Mouse (Mus musculus) heart, embryonic 14.5 days (tissue): Measurements from ENCODE around the gene Gm10354. TPM values are rescaled to one million over a fixed set of nuclear protein-coding genes. Genes with fewer than 3 reads are reported as not detected.
"Not testable (repeated sequence)": the region's sequence is repeated elsewhere in the genome, so short reads cannot be mapped to it uniquely, and the experiment has no call there.

Source experiments
- ATAC-seq: fragments of 200-750 bp; cut with Nextera tagmentation; 2 replicates; pipeline ENCODE4 v1.8.0; 2017; ENCODE audit warnings: low read depth, moderate TSS enrichment; ENCODE audit not compliant: insufficient number of reproducible peaks, insufficient read depth, low FRiP score
- H3K27ac ChIP-seq, 2 experiments: fragments of 200-500 bp in 1 of 2; fragments of 300-500 bp in 1 of 2; sonication (generic) in 1 of 2; replicated peaks in 1 of 2; 2 replicates each; pipeline ENCODE4 v1.5.1; 2012 to 2014; ENCODE audit warnings: low read depth in 2 of 2, low read length in 2 of 2, control low read depth in 1 of 2, mild to moderate bottlenecking in 1 of 2, mixed read lengths in 1 of 2; ENCODE audit not compliant: control insufficient read depth in 1 of 2, insufficient read depth in 1 of 2
- H3K27me3 ChIP-seq: fragments of 300-500 bp; sonication (generic); 2 replicates; pipeline ENCODE4 v1.6.1; 2014; ENCODE audit warnings: mild to moderate bottlenecking, low read length, control low read depth; ENCODE audit not compliant: control insufficient read depth, insufficient read depth
- H3K36me3 ChIP-seq: fragments of 300-500 bp; sonication (generic); 2 replicates; pipeline ENCODE4 v1.6.1; 2014; ENCODE audit warnings: mild to moderate bottlenecking, control low read depth, low read length, mixed read lengths; ENCODE audit not compliant: control insufficient read depth, insufficient read depth
- H3K4me1 ChIP-seq, 2 experiments: fragments of 200-500 bp in 1 of 2; fragments of 300-500 bp in 1 of 2; sonication (generic) in 1 of 2; 2 replicates each; pipeline ENCODE4 v1.6.1; 2012 to 2014; ENCODE audit warnings: low read length in 2 of 2, control low read depth in 1 of 2, mixed read lengths in 1 of 2; ENCODE audit not compliant: control insufficient read depth in 2 of 2, insufficient read depth in 2 of 2
- H3K4me2 ChIP-seq: fragments of 300-500 bp; sonication (generic); 2 replicates; pipeline ENCODE4 v1.6.1; 2014; ENCODE audit warnings: mild to moderate bottlenecking, low read length
- H3K4me3 ChIP-seq, 2 experiments: fragments of 200-500 bp in 1 of 2; fragments of 300-500 bp in 1 of 2; sonication (generic) in 1 of 2; 2 replicates each; pipeline ENCODE4 v1.5.1; 2012 to 2014; ENCODE audit warnings: low read length in 2 of 2, mild to moderate bottlenecking in 2 of 2, control low read depth in 1 of 2, low read depth in 1 of 2, moderate library complexity in 1 of 2; ENCODE audit not compliant: control insufficient read depth in 1 of 2, insufficient read depth in 1 of 2
- H3K9ac ChIP-seq: fragments of 300-500 bp; sonication (generic); 2 replicates; pipeline ENCODE4 v1.6.1; 2014; ENCODE audit warnings: mild to moderate bottlenecking, low read length
- H3K9me3 ChIP-seq: fragments of 300-500 bp; sonication (generic); 2 replicates; pipeline ENCODE4 v1.6.1; 2016; ENCODE audit warnings: low read length, control low read depth; ENCODE audit not compliant: control insufficient read depth
- WGBS: fragments of 180-500 bp; shearing (Covaris S2); extraction: QIAGEN DNeasy Blood & Tissue Kit; methylation state at CpG from one replicate; pipeline ENCODE4 v1.1.7; 2014; 5-methylcytosine and 5-hydroxymethylcytosine counted together
- polyA plus RNA-seq: library from polyadenylated mRNA; unstranded; fragments of >200 nt; fragmentation: Nextera tagmentation; extraction: Ambion mirVana; gene quantifications from 2 replicates; pipeline ENCODE4 v1.2.1, GENCODE M21; 2014

Gene Gm10354
- polyA plus RNA-seq, 1 experiment from 2014 or later, result not detected

DNA sequence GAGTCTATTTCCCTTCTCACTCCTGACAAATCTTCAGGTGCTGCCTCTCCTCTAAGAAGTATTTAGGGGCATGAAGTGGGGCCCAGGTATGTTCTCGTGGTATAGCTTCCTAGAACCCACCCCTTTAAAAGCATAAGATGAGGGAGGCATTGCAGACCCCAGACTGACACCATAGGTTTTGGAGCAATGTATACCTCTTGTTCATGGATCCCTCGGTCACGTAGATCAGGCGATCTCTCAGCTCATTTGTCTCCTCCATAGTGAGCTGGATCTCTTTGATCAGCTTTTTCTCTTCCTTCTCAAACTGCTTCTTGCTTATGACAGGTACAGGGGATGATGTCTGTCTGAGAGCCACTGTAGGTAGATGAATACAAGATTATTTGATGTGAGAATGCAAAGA, 1.4 kb downstream of the Gm10354 start:
- not testable (repeated sequence) for H3K4me2 ChIP-seq, H3K9ac ChIP-seq, ATAC-seq, H3K4me1 ChIP-seq, H3K4me3 ChIP-seq, H3K9me3 ChIP-seq, H3K27ac ChIP-seq, H3K36me3 ChIP-seq, H3K27me3 ChIP-seq
- 75% methylated on average over 4 of the region's 4 CpGs for WGBS

DNA sequence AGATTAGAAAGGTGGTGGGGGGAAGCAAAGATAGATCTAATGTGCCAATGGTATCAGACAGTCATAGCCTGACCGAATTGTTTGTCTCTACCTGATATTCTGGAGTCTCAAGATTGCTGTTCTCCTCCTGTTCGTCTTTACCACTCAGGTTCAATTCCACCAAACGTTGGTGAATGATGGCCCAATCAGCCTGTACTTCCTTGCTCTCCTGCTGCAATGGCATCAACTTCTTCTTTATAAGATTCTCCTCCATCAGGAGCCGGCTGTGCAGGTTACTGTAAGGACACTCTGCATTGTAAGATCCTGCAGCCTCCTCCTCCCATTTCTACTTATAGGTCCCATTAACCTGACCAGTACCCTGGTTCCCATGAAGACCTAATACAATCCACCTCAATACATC, 3.4 kb downstream of the Gm10354 start:
- not testable (repeated sequence) for H3K27me3 ChIP-seq, ATAC-seq, H3K9ac ChIP-seq, H3K4me2 ChIP-seq, H3K4me1 ChIP-seq, H3K36me3 ChIP-seq, H3K27ac ChIP-seq, H3K4me3 ChIP-seq
- 60% methylated on average over 3 of the region's 4 CpGs for WGBS
- H3K9me3 ChIP-seq, result peaks cover 11% of the 10 kb centered on the region

DNA sequence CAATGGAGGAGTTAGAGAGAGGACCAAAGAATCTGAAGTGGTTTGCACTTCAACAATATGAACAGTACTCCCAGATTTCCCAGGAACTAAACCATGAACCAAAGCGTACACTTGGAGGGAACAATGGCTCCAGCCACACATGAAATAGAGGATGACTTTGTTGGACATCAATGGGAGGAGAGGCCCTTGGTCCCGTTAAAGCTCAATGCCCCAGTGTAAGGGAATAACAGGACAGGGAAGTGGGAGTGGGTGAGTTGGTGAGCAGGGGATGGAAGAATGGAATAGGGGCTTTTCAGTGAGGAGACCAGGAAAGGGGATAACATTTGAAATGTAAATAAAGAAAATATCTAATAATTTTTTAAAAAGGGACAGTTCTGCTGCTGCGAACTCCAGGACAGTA, 5.9 kb downstream of the Gm10354 start:
- H3K27me3 ChIP-seq, H3K27ac ChIP-seq, H3K9me3 ChIP-seq, H3K4me3 ChIP-seq, H3K4me2 ChIP-seq, H3K36me3 ChIP-seq, H3K4me1 ChIP-seq, ATAC-seq, H3K9ac ChIP-seq: not testable (repeated sequence)
- WGBS, result 73% methylated on average over 3 of the region's 3 CpGs

DNA sequence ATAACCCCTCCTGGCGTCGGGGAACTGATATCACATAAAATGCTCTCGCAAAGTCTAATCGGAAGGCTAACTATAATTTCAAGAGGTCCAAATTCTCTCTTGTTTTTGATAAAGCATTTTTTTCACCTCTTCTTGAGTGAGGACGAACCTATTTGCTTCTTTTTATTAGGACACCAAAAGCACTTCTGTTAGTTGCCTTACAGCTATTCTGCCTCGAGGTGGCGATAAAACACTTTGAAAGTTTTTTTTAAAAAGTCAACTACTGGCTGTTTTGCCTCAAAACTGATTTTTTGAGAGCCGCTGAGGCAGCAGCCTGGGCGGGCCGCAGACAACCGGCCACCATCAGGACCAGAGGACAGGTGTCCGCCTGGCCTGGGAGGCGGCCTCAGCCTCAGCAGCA, 14.9 kb downstream of the Gm10354 start:
- not testable (repeated sequence) for H3K27me3 ChIP-seq, H3K36me3 ChIP-seq, H3K4me2 ChIP-seq, ATAC-seq, H3K9ac ChIP-seq, H3K9me3 ChIP-seq, H3K27ac ChIP-seq, H3K4me3 ChIP-seq, H3K4me1 ChIP-seq
- 75% methylated on average over 13 of the region's 13 CpGs for WGBS

DNA sequence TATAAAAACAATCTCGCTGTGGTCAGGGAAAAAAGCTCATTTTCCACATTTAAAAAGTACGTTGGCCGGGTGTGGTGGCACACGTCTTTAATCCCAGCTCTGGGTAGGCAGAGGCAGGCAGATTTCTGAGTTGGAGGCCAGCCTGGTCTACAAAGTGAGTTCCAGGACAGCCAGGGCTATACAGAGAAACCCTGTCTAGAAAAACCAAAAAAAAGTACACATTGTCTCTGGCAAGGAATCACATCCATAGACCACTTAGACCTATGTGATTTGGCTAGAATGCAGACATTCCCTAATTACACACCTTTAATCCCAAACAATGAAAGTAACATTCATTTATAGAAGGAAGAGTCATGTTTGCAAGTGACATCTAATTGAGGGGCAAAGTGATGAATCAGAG, 17.2 kb downstream of the Gm10354 start:
- H3K27me3 ChIP-seq, ATAC-seq, H3K4me3 ChIP-seq, H3K9ac ChIP-seq, H3K27ac ChIP-seq, H3K4me1 ChIP-seq, H3K4me2 ChIP-seq, H3K9me3 ChIP-seq, H3K36me3 ChIP-seq: not testable (repeated sequence)
- 71% methylated on average over 4 of the region's 4 CpGs for WGBS

DNA sequence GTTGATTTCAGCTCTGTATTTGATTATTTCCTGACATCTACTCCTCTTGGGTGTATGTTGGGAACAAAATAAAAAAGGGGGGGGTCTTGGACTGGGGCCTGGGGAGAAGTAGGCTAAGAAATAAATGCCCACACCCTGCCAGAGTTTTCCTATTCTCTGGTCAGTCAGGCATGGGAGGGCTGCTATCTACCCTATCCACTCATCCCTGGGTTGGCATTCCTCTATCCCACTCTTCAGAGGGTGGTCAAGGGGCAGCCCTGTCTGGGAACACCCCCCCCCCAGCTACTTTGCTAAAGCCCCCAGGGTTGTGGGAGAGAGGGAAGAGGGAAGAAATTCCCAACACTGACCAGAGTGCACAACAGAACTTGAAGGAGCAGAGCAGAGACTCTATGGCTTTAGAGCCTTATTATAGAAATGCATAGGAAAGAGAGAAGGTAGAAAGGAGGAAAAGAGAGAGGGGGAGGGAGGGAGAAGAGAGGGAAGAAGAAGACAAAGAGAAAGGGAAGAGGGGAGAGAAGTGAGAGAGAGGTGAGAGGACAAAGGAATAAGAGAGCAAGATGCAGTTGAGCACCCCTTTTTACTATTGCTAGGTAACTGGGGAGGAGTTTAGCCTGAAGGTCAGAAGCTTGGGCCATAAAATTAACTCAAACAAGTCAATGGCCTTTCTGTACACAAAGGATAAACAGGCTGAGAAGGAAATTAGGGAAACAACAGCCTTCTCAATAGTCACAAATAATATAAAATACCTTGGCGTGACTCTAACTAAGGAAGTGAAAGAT, 22.6 kb downstream of the Gm10354 start:
- not testable (repeated sequence) for H3K27me3 ChIP-seq, H3K4me3 ChIP-seq, H3K4me1 ChIP-seq, H3K36me3 ChIP-seq, H3K27ac ChIP-seq, H3K4me2 ChIP-seq, H3K9me3 ChIP-seq, H3K9ac ChIP-seq
- WGBS, result 57% methylated on average over 1 of the region's 1 CpGs
- ATAC-seq, result peak; percentile 35; the same call in 1 of the 2 replicates

DNA sequence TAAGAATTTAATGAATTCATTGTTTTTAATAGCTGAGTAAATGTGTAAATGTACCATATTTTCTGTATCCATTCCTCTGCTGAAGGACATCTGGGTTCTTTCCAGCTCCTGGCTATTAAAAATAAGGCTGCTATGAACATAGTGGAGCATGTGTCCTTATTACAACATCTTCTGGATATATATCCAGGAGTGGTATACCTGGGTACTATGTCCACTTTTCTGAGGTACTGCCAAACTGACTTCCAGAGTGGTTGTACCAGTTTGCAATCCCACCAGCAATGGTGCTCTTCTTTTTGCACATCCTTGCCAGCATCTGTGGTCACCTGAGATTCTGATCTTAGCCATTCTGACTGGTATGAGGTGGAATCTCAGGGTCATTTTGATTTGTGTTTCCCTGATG, 25.1 kb downstream of the Gm10354 start:
- H3K4me2 ChIP-seq, H3K4me1 ChIP-seq, H3K9ac ChIP-seq, H3K9me3 ChIP-seq, H3K27me3 ChIP-seq, H3K4me3 ChIP-seq, ATAC-seq, H3K36me3 ChIP-seq, H3K27ac ChIP-seq: not testable (repeated sequence)

DNA sequence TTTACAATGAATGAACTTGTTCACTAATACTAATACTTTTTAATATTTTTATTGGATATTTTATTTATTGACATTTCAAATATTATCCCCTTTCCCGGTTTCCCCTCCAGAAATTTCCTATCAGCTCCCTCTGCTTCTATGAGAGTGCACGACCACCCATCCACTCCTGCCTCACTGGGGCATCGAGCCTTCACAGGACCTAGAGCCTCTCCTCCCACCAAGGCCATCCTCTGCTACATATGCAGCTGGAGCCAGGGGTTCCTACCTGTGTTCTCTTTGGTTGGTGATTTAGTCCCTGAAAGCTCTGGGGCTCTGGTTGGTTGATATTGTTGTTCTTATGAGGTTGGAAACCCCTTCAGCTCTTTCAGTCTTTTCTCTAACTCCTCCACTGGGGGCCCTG, 26.0 kb downstream of the Gm10354 start:
- H3K4me2 ChIP-seq, H3K27ac ChIP-seq, H3K4me1 ChIP-seq, ATAC-seq, H3K36me3 ChIP-seq, H3K27me3 ChIP-seq, H3K4me3 ChIP-seq, H3K9ac ChIP-seq: not testable (repeated sequence)
- peaks cover 12% of the 10 kb centered on the region for H3K9me3 ChIP-seq
- WGBS, result 57% methylated on average over 3 of the region's 3 CpGs
